Mouse (Mus musculus) heart, postnatal 0 days (tissue): ENCODE data around the gene Col4a1. TPM values are rescaled to one million over a fixed set of nuclear protein-coding genes. Genes with fewer than 3 reads are reported as not detected.
A peak's percentile ranks its signal among the peaks of the same experiment; 100 is the strongest.

ENCODE experiments used
- ATAC-seq: fragments of 200-750 bp; cut with Nextera tagmentation; 2 replicates; pipeline ENCODE4 v1.8.0; 2017; ENCODE audit warnings: low read depth, moderate number of reproducible peaks, moderate library complexity; ENCODE audit not compliant: insufficient read depth
- DNase-seq: peaks from one replicate; pipeline ENCODE4 v3.0.0-alpha.2; 2016; ENCODE audit warnings: low spot score
- H3K27ac ChIP-seq: fragments of 300-500 bp; sonication (generic); 2 replicates; pipeline ENCODE4 v1.5.1; 2014; ENCODE audit warnings: low read depth, mild to moderate bottlenecking
- H3K27me3 ChIP-seq: fragments of 300-500 bp; sonication (generic); 2 replicates; pipeline ENCODE4 v1.6.1; 2014; ENCODE audit warnings: low read length, mixed read lengths; ENCODE audit not compliant: control insufficient read depth, insufficient read depth
- H3K36me3 ChIP-seq: fragments of 300-500 bp; sonication (generic); replicated peaks from 2 replicates; pipeline ENCODE4 v1.6.1; 2014; ENCODE audit warnings: low read length, mixed read lengths; ENCODE audit not compliant: control insufficient read depth, insufficient read depth
- H3K4me1 ChIP-seq: fragments of 300-500 bp; sonication (generic); 2 replicates; pipeline ENCODE4 v1.6.1; 2014; ENCODE audit warnings: antibody characterized with exemption; ENCODE audit not compliant: control insufficient read depth, insufficient read depth
- H3K4me2 ChIP-seq: fragments of 300-500 bp; sonication (generic); 2 replicates; pipeline ENCODE4 v1.6.1; 2014; ENCODE audit warnings: low read depth, mild to moderate bottlenecking, low read length, moderate library complexity
- H3K4me3 ChIP-seq: fragments of 300-500 bp; sonication (generic); 2 replicates; pipeline ENCODE4 v1.5.1; 2014; ENCODE audit warnings: low read depth, low read length
- H3K9ac ChIP-seq: fragments of 300-500 bp; sonication (generic); replicated peaks from 2 replicates; pipeline ENCODE4 v1.6.1; 2014; ENCODE audit warnings: low read depth, low read length, mixed read lengths
- H3K9me3 ChIP-seq: fragments of 300-500 bp; sonication (generic); replicated peaks from 2 replicates; pipeline ENCODE4 v1.6.1; 2016; ENCODE audit warnings: low read length; ENCODE audit not compliant: control insufficient read depth
- CTCF ChIP-seq: IDR thresholded peaks from 2 replicates; pipeline ENCODE4 v1.5.1; 2016; ENCODE audit warnings: antibody characterized with exemption, control low read depth, low read depth
- EP300 ChIP-seq: IDR thresholded peaks from 2 replicates; pipeline ENCODE4 v1.6.1; 2016; ENCODE audit warnings: antibody characterized with exemption, low read depth
- WGBS: fragments of 180-500 bp; shearing (Covaris S2); extraction: QIAGEN DNeasy Blood & Tissue Kit; methylation state at CpG from one replicate; pipeline ENCODE4 v1.1.7; 2014; 5-methylcytosine and 5-hydroxymethylcytosine counted together
- polyA plus RNA-seq: library from polyadenylated mRNA; unstranded; fragments of >200 nt; fragmentation: Nextera tagmentation; extraction: Ambion mirVana; gene quantifications from 2 replicates; pipeline ENCODE4 v1.2.1, GENCODE M21; 2015
- total RNA-seq: library from RNA; depleted of rRNA; stranded (reverse); fragments of >200 nt; gene quantifications from 2 replicates; pipeline ENCODE4 v1.2.3, GENCODE M21; 2014; ENCODE audit warnings: low replicate concordance

Gene Col4a1
- total and polyA plus RNA-seq, 2 experiments from 2014 or later: 191 to 921 TPM

DNA sequence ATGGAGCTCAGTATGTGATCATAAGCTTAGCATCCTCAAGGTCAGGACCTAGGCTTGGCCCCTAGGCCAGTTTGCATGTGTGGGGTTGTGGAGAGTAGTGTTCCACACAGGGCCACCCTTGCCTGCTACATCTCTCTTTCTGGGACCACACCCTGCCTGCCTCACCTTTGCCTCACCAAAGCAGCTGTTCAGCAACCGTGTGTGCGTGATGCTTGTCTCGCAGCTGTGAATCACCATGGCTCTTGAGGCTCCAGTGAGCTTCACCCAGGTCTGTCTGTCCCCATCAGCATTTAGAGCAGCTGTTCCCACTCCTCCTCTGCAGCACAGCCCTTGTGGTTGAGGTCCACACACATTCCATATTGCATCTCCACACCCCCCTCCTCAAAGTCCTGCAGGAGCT lies 43.3 kb upstream of the Col4a1 start:
- no peak for DNase-seq
- Histone ChIP-seq H3K9ac (no peak overlapping the region), H3K9me3 (no peaks in the 10 kb centered on the region), H3K4me3 (no peak overlapping the region), H3K4me2 (no peak overlapping the region), H3K27ac (no peak overlapping the region), H3K27me3 (no peaks in the 10 kb centered on the region), H3K4me1 (peaks cover 33% of the 10 kb centered on the region), H3K36me3 (peaks cover 28% of the 10 kb centered on the region)
- WGBS: 90% methylated on average over 3 of the region's 3 CpGs
- no peak for ATAC-seq
- TF ChIP-seq CTCF (no peak), EP300 (no peak)

DNA sequence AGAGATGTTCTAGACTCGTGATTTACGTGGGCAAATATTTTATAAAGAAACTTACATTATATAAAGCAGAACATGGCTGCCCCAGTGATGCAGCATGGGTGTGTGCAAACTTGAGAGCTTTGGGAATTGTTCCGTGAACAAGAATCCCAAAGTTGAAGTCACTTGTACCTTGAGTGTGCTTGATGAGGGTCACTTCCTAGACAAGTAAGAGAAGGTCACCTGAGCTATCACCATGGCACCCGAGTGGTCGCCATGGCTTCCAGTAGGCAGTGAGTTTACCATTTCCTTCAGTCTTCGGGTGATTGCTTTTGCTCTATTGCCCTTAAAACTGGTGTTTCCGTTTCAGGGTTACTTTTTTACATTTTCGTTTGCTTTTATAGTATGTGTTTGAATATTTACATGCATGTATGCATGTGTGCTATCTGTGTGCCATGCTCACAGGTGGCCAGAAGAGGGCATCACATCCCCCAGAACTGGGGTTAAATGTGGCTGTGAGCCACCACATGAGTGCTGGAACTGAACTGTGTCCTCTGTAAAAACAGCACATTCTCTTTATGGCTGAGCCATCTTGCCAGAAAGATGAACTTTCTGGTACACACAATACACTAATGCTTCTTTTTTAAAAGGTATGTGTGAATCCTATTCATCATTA lies 42.3 kb upstream of the Col4a1 start:
- H3K4me2 ChIP-seq: no peak overlapping the region
- peaks cover 36% of the 10 kb centered on the region for H3K4me1 ChIP-seq
- ATAC-seq (no peak), DNase-seq (no peak)
- 94% methylated on average over 8 of the region's 8 CpGs for WGBS
- H3K9ac ChIP-seq: no peak overlapping the region
- H3K27ac ChIP-seq: no peak overlapping the region
- peaks cover 28% of the 10 kb centered on the region for H3K36me3 ChIP-seq
- no peaks in the 10 kb centered on the region for H3K9me3 ChIP-seq
- H3K4me3 ChIP-seq: no peak overlapping the region
- no peaks in the 10 kb centered on the region for H3K27me3 ChIP-seq
- peak; percentile 34 for TF ChIP-seq CTCF
- TF ChIP-seq EP300: no peak

- Histone ChIP-seq H3K4me2 (no peak overlapping the region), H3K4me1 (peaks cover 50% of the 10 kb centered on the region), H3K36me3 (peaks cover 28% of the 10 kb centered on the region), H3K27ac (no peak overlapping the region), H3K9me3 (no peaks in the 10 kb centered on the region), H3K4me3 (no peak overlapping the region), H3K27me3 (no peaks in the 10 kb centered on the region), H3K9ac (no peak overlapping the region)
- TF ChIP-seq EP300 (no peak), CTCF (no peak)
- no peak for ATAC-seq
- no peak for DNase-seq
- 83% methylated on average over 11 of the region's 11 CpGs for WGBS
Measured at GRCm38 (mm10) chr8:11352514-11352913, 39.9 kb upstream of the Col4a1 start.

DNA sequence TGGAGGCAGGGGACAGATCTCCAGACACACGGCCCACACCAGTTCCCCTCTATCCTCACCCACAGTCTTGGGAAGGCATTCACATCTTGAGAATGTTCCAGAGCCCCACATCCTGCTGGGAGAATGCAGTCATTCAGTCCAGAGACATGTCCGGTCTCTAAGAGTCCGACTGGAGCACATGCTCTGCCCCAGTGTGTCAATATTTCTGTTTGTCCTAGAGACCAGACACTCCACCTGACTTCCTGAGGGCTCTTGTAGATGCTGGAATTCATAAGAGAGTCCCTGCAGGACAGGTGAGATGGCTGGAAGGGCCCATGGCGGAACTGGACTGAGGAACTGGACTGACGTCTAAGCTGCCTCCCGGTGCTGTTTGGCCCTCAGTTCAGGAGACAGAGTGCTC lies 38.7 kb upstream of the Col4a1 start:
- Histone ChIP-seq H3K4me2 (no peak overlapping the region), H3K9me3 (no peaks in the 10 kb centered on the region), H3K9ac (no peak overlapping the region), H3K4me3 (no peak overlapping the region), H3K36me3 (peaks cover 28% of the 10 kb centered on the region), H3K27me3 (no peaks in the 10 kb centered on the region), H3K27ac (no peak overlapping the region), H3K4me1 (peaks cover 45% of the 10 kb centered on the region)
- ATAC-seq: no peak
- 77% methylated on average over 6 of the region's 6 CpGs for WGBS
- TF ChIP-seq EP300 (no peak), CTCF (no peak)
- no peak for DNase-seq

GRCm38 (mm10) chr8:11348622-11349021 lies 36.0 kb upstream of the Col4a1 start:
- DNase-seq: peak; percentile 41
- TF ChIP-seq CTCF (no peak), EP300 (no peak)
- peak overlapping the region; percentile 67 for H3K27ac ChIP-seq
- peak overlapping the region; percentile 10 for H3K4me2 ChIP-seq
- no peaks in the 10 kb centered on the region for H3K9me3 ChIP-seq
- no peak overlapping the region for H3K9ac ChIP-seq
- peak; percentile 56 for ATAC-seq
- no peaks in the 10 kb centered on the region for H3K27me3 ChIP-seq
- no peak overlapping the region for H3K4me3 ChIP-seq
- peaks cover 59% of the 10 kb centered on the region for H3K4me1 ChIP-seq
- H3K36me3 ChIP-seq: peaks cover 5% of the 10 kb centered on the region; the same call in 1 of the 2 replicates
- 9% methylated on average over 11 of the region's 11 CpGs for WGBS

GRCm38 (mm10) chr8:11347699-11348098 lies 35.1 kb upstream of the Col4a1 start:
- no peak for TF ChIP-seq EP300
- TF ChIP-seq CTCF: no peak
- H3K4me1 ChIP-seq: peaks cover 68% of the 10 kb centered on the region
- no peak overlapping the region for H3K4me2 ChIP-seq
- ATAC-seq (no peak), DNase-seq (no peak)
- 0 out of 2 replicates have a peak, but pooled peaks cover under 1% of the 10 kb centered on the region for H3K36me3 ChIP-seq
- no peak overlapping the region for H3K4me3 ChIP-seq
- H3K27ac ChIP-seq: peak overlapping the region; percentile 67
- no peaks in the 10 kb centered on the region for H3K27me3 ChIP-seq
- H3K9ac ChIP-seq: no peak overlapping the region
- H3K9me3 ChIP-seq: no peaks in the 10 kb centered on the region
- WGBS: 62% methylated on average over 9 of the region's 9 CpGs
